Mouse (Mus musculus) neutrophil, adult 65 days (primary cell): ENCODE data around the gene Ttn. TPM values are rescaled to one million over a fixed set of nuclear protein-coding genes. Genes with fewer than 3 reads are reported as not detected.

Experiments
- total RNA-seq: library from RNA; stranded (reverse); gene quantifications from 2 replicates; pipeline ENCODE4 v1.2.4, GENCODE M21; 2023

Gene Ttn
- total RNA-seq: 0.09 and 0.23 TPM in 2 replicates

GRCm38 (mm10) chr2:76982391-76983145 is at the start of gene Ttn:
Gene Ttn, minus strand, starts transcription at chr2:76982547.

GRCm38 (mm10) chr2:76674725-76675427 is 307.5 kb downstream of the Ttn start, which contains the start of gene Plekha3:
Gene Plekha3, plus strand, starts transcription at chr2:76675281.

GRCm38 (mm10) chr2:76672966-76673392 is 309.4 kb downstream of the Ttn start, which contains the start of gene Fkbp7:
Gene Fkbp7, minus strand, starts transcription at chr2:76673116.

Other genes with a start within 250 kb of the Ttn start
- gene Ccdc141, start 188.1 kb upstream of the Ttn start, total RNA-seq: 0.28 and 0.41 TPM in 2 replicates